Mouse (Mus musculus) neutrophil, adult 59 days (primary cell): Measurements from ENCODE around the gene Fuca1. TPM values are rescaled to one million over a fixed set of nuclear protein-coding genes. Genes with fewer than 3 reads are reported as not detected.

ENCODE experiments used
- total RNA-seq, 2 experiments: library from RNA; stranded (reverse); gene quantifications; 1 replicate in 1 of 2; 2 replicates in 1 of 2; pipeline ENCODE4 v1.2.4; 2023

Gene Fuca1
- total RNA-seq, result 100 to 1,000 TPM; 129 to 132 TPM

DNA sequence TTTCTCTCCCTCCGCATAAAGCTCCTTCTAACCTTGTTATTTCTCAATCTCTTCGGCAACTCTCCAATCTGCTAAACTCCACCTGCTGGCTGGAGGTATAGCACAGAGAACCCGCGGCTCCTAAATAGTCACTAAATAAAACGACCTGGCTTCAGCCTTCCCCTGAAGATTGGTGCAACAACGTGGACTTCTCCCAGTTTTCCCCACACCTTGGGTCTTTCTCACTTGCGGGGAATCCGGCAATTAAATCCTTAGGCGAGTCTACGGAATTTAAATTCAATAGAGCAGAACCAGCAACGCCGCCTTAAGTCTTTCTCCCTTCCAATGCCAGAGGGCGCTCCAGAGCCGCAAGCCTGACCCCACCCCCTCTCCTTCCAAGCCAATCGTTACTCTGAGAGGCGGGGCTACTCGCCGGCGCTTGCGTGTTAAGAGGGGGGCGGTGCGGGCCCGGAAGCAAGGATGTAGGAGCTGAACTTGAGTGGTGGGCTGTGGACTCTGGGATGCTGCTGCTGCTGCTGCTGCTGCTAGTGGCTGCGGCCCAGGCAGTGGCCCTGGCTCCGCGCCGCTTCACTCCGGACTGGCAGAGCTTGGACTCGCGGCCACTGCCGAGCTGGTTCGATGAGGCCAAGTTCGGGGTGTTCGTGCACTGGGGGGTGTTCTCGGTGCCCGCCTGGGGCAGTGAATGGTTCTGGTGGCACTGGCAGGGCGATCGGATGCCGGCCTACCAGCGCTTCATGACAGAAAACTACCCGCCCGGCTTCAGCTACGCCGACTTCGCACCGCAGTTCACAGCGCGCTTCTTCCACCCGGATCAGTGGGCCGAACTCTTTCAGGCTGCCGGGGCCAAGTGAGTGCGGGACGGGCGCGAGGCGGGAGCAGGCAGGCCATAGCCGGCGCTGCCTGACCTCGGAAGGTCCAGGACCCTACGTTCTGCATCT lies at the start of gene Fuca1:
TSS of gene Fuca1 (plus strand) at position 432 of the 938 bp plus-strand sequence.

GRCm38 (mm10) chr4:135873526-135874202 lies 46.9 kb upstream of the Fuca1 start, which contains the start of gene Pnrc2:
Gene Pnrc2 (minus strand): TSS chr4:135873850.

DNA sequence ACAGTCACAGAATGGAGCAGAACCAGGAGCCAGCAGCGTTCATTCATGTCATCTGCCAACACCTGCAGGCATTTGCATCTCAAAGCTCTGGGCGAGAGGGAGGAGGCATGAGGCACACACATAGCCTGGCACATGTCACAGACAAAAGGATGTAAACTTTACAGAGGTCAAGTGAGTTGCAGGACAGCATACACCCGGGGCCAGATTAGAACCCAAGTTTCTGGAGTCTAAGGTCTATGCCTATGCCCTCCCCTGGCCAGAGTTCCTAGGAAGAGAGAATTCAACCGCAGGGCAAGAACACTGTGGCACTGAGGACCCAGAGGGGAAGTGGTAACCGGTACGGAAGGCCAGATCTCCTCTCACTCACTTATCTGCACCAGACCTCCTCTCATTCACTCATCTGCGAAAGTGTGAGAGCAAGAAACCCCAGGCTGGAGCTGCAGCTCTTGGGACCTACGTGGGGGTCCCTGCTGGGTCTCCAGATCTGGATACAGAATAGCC lies 25.4 kb upstream of the Fuca1 start, which contains the start of gene Cnr2:
TSS of gene Cnr2 (plus strand) at position 324 of the 501 bp plus-strand sequence.

DNA sequence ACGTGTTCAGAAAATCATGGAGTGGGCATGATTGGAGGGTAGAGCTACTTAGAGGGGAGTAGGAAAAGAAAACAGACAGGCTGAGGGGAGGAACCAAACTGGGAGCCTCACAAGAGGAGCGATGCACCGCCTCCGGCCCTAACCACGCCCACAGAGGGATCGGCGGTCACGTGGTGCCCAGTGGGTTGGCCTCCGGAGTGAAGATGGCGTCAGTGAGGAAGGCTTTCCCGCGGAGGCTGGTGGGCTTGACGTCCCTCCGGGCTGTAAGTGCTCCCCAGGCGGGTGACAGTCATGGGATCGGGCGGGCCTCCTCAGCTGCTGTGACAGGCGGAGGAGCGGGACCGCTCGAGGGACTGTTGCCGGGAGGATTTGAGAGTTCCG lies 25.7 kb downstream of the Fuca1 start, which contains the start of gene Hmgcl:
TSS of gene Hmgcl (plus strand) at position 171 of the 381 bp plus-strand sequence.

GRCm38 (mm10) chr4:135963457-135964193 lies 43.1 kb downstream of the Fuca1 start, which contains the start of gene Gale:
Gene Gale (plus strand): TSS chr4:135963727.

GRCm38 (mm10) chr4:135972556-135972906 lies 52.0 kb downstream of the Fuca1 start, which contains the start of gene Lypla2:
Gene Lypla2 (minus strand): TSS chr4:135972626.

DNA sequence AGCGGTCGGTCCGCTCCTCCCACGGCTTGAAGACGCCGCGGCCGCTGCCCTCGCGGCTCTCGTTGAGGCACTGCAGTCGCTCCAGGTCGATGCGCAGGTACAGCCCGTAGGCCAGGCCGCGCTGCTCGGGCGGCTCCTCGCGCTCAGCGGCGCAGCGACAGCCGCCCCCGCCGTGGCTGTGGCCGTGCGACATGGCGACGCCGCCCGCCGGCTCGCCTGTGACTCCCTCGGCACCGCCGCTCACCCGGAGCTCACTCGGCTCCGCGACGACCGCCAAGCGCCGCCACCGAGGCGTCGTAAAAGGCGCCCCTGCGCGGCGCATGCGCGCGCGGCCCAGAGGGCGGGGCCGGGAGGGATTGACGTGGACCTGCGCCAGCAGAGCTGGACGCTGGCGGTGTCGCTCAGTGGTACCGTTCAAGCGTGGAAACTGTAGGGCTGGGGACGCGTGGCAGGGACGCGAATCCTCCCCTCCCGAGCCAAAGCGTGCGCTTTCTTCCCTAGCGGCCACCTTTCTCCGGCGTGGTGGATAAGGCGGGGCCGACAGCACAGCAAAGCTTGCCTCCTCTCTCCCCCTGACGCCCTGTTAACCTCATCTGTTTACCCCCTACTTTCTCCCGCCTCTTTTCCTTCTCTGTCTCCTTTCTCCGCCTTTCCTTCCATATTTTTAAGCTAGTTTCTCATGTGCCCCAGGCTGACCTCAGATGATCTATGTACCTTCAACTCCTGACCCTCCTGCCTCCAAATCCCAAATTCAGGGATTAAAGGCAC lies 66.6 kb downstream of the Fuca1 start, which contains the start of gene Pithd1:
TSS of gene Pithd1 (minus strand) at position 322 of the 768 bp plus-strand sequence.

Other genes with a start within 250 kb of the Fuca1 start
- 10 to 100 TPM; 41.5 to 51.0 TPM for gene Ifnlr1, start 234.4 kb upstream of the Fuca1 start, total RNA-seq
- not detected for gene Il22ra1, start 192.6 kb upstream of the Fuca1 start, total RNA-seq
- gene Myom3, start 161.0 kb upstream of the Fuca1 start, total RNA-seq, result not detected
- 10 to 100 TPM; 56.8 to 69.4 TPM for gene Srsf10, start 65.0 kb upstream of the Fuca1 start, total RNA-seq
- 10 to 100 TPM; 84.4 to 94.3 TPM for gene Pnrc2, start 46.9 kb upstream of the Fuca1 start, total RNA-seq
- gene Cnr2, start 25.3 kb upstream of the Fuca1 start, total RNA-seq, result 10 to 100 TPM; 32.0 to 36.5 TPM
- 10 to 100 TPM; 52.8 to 65.4 TPM for gene Hmgcl, start 25.7 kb downstream of the Fuca1 start, total RNA-seq
- 10 to 100 TPM; 15.4 to 16.8 TPM for gene Gale, start 43.0 kb downstream of the Fuca1 start, total RNA-seq
- 100 to 1,000 TPM; 101 to 106 TPM for gene Lypla2, start 51.9 kb downstream of the Fuca1 start, total RNA-seq
- gene Pithd1, start 66.5 kb downstream of the Fuca1 start, total RNA-seq, result 10 to 100 TPM; 23.1 to 23.6 TPM
- 10 to 100 TPM; 65.3 to 70.7 TPM for gene Eloa, start 101.0 kb downstream of the Fuca1 start, total RNA-seq
- gene Rpl11, start 132.7 kb downstream of the Fuca1 start, total RNA-seq, result 100 to 1,000 TPM; 351 to 354 TPM
- gene Id3, start 222.8 kb downstream of the Fuca1 start, total RNA-seq, result 1 to 10 TPM; 3.5 to 7.7 TPM